Mouse (Mus musculus) leukemia stem cell, adult 10-12 weeks (primary cell): Measurements from ENCODE around the gene Bcl2a1b. TPM values are rescaled to one million over a fixed set of nuclear protein-coding genes. Genes with fewer than 3 reads are reported as not detected.

Experiments used
- polyA plus RNA-seq: library from polyadenylated mRNA; stranded (reverse); fragments of >175 nt; gene quantifications from 2 replicates; pipeline ENCODE4 v1.2.3, GENCODE M21; 2012; ENCODE audit warnings: low replicate concordance

The Bcl2a1b gene
- polyA plus RNA-seq = 0.38 and 0.54 TPM in 2 replicates

GRCm38 (mm10) chr9:89198969-89199416, at the start of gene Bcl2a1b, which contains the start of gene Gm29094:
TSS of gene Bcl2a1b (plus strand) at chr9:89199209.
TSS of gene Gm29094 (plus strand) at chr9:89199379.

GRCm38 (mm10) chr9:89210353-89211064, 11.5 kb downstream of the Bcl2a1b start, which contains the start of gene Mthfs:
TSS of gene Mthfs (plus strand) at chr9:89210676.

Other genes starting within 250 kb of the Bcl2a1b start
- gene Bcl2a1a, start 242.3 kb upstream of the Bcl2a1b start, polyA plus RNA-seq = not detected in 2 replicates
- gene Trim43b, start 106.4 kb upstream of the Bcl2a1b start, polyA plus RNA-seq = not detected in 2 replicates
- not detected in 2 replicates for gene Gm29094, start 170 bp downstream of the Bcl2a1b start, polyA plus RNA-seq
- 2.8 TPM in 1 of 2 replicates, not detected in the other for gene Mthfs, start 11.5 kb downstream of the Bcl2a1b start, polyA plus RNA-seq